Mouse (Mus musculus): ENCODE data around the gene Cltc. TPM values are rescaled to one million over a fixed set of nuclear protein-coding genes. Genes with fewer than 3 reads are reported as not detected.

Gene Cltc
- polyA plus RNA-seq, 1 experiment = 453 TPM

DNA sequence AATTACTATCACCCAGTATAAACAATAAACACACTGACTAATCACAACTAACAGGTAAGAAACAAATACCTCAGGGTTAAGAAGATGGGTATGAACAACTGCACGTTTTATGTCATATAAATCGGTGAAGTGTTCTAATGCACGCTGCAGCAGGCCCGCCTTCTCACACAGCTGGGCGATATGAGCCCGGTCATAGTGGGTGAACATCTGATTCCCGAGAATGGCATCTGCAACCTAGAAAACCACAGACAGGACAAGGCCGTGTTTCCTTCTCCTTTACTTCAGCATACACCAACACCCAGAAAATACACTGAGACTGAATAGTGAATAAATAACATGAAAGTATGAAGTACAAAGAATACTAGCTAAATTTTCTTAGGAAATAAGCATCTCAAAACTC lies 38.0 kb downstream of the Cltc start:
- Histone ChIP-seq H3K4me3 (ENCODE audit: low read depth, low read length) (no peak overlapping the region), H3K9ac (ENCODE audit: low read depth, poor library complexity, severe bottlenecking) (no peak overlapping the region), H3K4me1 (ENCODE audit: control insufficient read depth, insufficient read depth, low read length) (no peaks in the 10 kb centered on the region), H3K27me3 (ENCODE audit: control insufficient read depth, insufficient read depth, low read length, poor library complexity, severe bottlenecking) (no peaks in the 10 kb centered on the region), H3K36me3 (ENCODE audit: control insufficient read depth, insufficient read depth, low read length, poor library complexity, severe bottlenecking) (peaks cover 73% of the 10 kb centered on the region), H3K9me3 (replicated peaks; ENCODE audit: control insufficient read depth, insufficient read depth, low read length, poor library complexity, severe bottlenecking) (no peaks in the 10 kb centered on the region), H3K27ac (ENCODE audit: insufficient read depth, low read length) (no peak overlapping the region)
- no peak for TF ChIP-seq EP300 (IDR thresholded peaks at IDR 0.05; ENCODE audit: insufficient read depth, low read depth, low read length)
- TF ChIP-seq CTCF (IDR thresholded peaks at IDR 0.05; ENCODE audit: low read depth, low read length) = no peak
- TF ChIP-seq POLR2A (IDR thresholded peaks at IDR 0.05; ENCODE audit: insufficient read depth, low read length) = no peak

DNA sequence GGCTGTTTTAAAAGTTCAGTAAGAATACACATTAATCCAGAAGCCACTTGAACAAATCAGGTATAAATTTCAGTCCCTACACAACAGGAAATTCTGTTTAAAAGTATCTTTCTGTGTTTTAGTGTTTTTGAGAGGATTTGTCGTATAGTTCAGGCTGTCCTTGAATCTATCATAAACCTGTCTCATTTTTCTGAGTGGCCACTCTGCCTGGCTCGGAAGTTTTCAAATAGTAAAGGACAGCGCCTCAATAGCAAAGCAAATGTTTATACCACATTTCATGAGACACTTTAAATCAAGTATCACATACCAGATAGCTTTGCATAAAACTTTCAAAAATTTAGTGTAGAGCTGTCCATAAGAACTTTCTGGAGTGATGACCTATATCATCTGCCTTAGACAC lies 39.0 kb downstream of the Cltc start:
- Histone ChIP-seq H3K9ac (ENCODE audit: low read depth, poor library complexity, severe bottlenecking) (no peak overlapping the region), H3K4me3 (ENCODE audit: low read depth, low read length) (no peak overlapping the region), H3K27me3 (ENCODE audit: control insufficient read depth, insufficient read depth, low read length, poor library complexity, severe bottlenecking) (no peaks in the 10 kb centered on the region), H3K4me1 (ENCODE audit: control insufficient read depth, insufficient read depth, low read length) (no peaks in the 10 kb centered on the region), H3K36me3 (ENCODE audit: control insufficient read depth, insufficient read depth, low read length, poor library complexity, severe bottlenecking) (peaks cover 68% of the 10 kb centered on the region), H3K9me3 (replicated peaks; ENCODE audit: control insufficient read depth, insufficient read depth, low read length, poor library complexity, severe bottlenecking) (no peaks in the 10 kb centered on the region), H3K27ac (ENCODE audit: insufficient read depth, low read length) (no peak overlapping the region)
- TF ChIP-seq CTCF (IDR thresholded peaks at IDR 0.05; ENCODE audit: low read depth, low read length) (no peak), POLR2A (IDR thresholded peaks at IDR 0.05; ENCODE audit: insufficient read depth, low read length) (no peak), EP300 (IDR thresholded peaks at IDR 0.05; ENCODE audit: insufficient read depth, low read depth, low read length) (no peak)

DNA sequence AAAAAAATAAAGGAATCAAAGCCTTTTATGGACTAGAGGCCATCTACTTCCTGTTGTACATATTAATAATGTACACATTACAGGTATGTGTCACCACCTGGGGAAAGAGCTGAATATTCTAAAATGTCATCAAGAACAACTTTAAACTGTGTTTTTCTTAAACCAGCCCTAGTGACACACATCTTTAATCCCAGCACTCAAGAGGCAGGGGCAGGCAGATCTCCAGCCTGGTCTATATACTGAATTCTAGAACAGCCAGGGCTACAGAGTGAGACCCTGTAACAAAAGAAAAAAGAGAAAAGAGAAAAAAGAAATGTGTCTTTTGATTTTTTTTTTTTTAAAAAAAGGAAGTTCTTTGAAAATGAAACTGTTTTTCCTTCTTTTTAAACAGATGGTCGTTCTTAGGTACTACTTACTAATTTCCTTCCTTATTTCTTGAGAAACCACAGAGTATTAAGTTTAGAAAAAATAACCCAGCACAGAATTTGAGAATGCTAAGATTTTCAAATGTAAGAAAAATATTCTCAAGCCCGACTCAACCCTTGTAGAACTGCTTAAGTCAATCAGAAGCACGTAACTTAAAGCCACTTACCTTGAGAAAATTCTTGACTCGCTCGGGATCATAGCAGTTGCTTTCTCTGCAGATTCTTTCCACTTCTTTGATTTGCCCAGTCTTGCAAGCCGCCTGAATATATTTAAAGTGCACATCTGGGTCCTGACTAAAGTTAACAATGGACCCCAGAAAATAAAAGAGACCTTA lies 39.9 kb downstream of the Cltc start:
- Histone ChIP-seq H3K9me3 (replicated peaks; ENCODE audit: control insufficient read depth, insufficient read depth, low read length, poor library complexity, severe bottlenecking) (no peaks in the 10 kb centered on the region), H3K27ac (ENCODE audit: insufficient read depth, low read length) (no peak overlapping the region), H3K4me1 (ENCODE audit: control insufficient read depth, insufficient read depth, low read length) (no peaks in the 10 kb centered on the region), H3K27me3 (ENCODE audit: control insufficient read depth, insufficient read depth, low read length, poor library complexity, severe bottlenecking) (no peaks in the 10 kb centered on the region), H3K9ac (ENCODE audit: low read depth, poor library complexity, severe bottlenecking) (no peak overlapping the region), H3K4me3 (ENCODE audit: low read depth, low read length) (no peak overlapping the region), H3K36me3 (ENCODE audit: control insufficient read depth, insufficient read depth, low read length, poor library complexity, severe bottlenecking) (peaks cover 66% of the 10 kb centered on the region)
- TF ChIP-seq POLR2A (IDR thresholded peaks at IDR 0.05; ENCODE audit: insufficient read depth, low read length) (no peak), CTCF (IDR thresholded peaks at IDR 0.05; ENCODE audit: low read depth, low read length) (no peak), EP300 (IDR thresholded peaks at IDR 0.05; ENCODE audit: insufficient read depth, low read depth, low read length) (no peak)

DNA sequence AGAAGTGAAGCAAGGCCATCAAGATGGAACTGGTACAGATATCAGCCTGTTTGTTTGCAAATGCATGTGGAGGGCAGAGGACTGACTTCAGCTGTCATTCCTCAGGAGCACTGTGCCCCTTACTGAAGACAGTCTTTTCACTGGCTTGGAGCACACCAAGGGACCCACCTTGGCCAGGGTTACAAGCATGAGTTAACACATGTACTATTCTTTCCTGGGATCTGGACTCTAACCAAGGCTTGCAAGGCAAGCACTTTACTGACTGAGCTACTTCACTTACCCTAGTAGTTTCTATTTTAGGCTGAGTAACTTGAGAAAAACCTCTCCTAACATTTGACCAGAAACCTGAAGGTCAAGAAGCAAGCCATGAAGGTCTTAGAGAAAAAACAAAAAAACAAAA lies 42.8 kb downstream of the Cltc start:
- Histone ChIP-seq H3K9me3 (replicated peaks; ENCODE audit: control insufficient read depth, insufficient read depth, low read length, poor library complexity, severe bottlenecking) (no peaks in the 10 kb centered on the region), H3K4me3 (ENCODE audit: low read depth, low read length) (no peak overlapping the region), H3K36me3 (ENCODE audit: control insufficient read depth, insufficient read depth, low read length, poor library complexity, severe bottlenecking) (peaks cover 68% of the 10 kb centered on the region), H3K9ac (ENCODE audit: low read depth, poor library complexity, severe bottlenecking) (no peak overlapping the region), H3K27me3 (ENCODE audit: control insufficient read depth, insufficient read depth, low read length, poor library complexity, severe bottlenecking) (no peaks in the 10 kb centered on the region), H3K27ac (ENCODE audit: insufficient read depth, low read length) (no peak overlapping the region), H3K4me1 (ENCODE audit: control insufficient read depth, insufficient read depth, low read length) (no peaks in the 10 kb centered on the region)
- TF ChIP-seq CTCF (IDR thresholded peaks at IDR 0.05; ENCODE audit: low read depth, low read length) (no peak), EP300 (IDR thresholded peaks at IDR 0.05; ENCODE audit: insufficient read depth, low read depth, low read length) (no peak), POLR2A (IDR thresholded peaks at IDR 0.05; ENCODE audit: insufficient read depth, low read length) (no peak)

DNA sequence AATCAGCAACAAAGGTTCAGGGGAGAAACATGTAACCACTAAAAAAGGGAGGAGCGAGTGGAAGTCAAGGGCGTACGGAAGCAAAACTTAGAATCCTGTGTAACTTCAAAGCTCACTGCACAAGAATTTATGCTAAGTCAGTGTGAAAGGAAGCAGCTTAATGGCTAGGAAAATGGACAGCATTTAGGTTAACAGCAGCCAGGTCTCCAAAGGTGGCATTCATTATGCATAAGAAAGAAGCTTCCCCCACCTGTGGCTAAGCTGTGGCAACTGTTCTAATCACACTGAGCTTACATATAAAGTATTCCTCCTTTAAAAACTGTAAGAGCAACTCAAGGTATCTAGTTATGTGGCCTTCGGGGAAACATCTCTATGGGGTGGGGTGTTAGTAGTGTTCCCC lies 56.2 kb downstream of the Cltc start:
- no peaks in the 10 kb centered on the region for H3K4me1 ChIP-seq (ENCODE audit: control insufficient read depth, insufficient read depth, low read length)
- no peak overlapping the region for H3K27ac ChIP-seq (ENCODE audit: insufficient read depth, low read length)
- H3K36me3 ChIP-seq (ENCODE audit: control insufficient read depth, insufficient read depth, low read length, poor library complexity, severe bottlenecking) = peaks cover 86% of the 10 kb centered on the region
- TF ChIP-seq EP300 (IDR thresholded peaks at IDR 0.05; ENCODE audit: insufficient read depth, low read depth, low read length) (no peak), CTCF (IDR thresholded peaks at IDR 0.05; ENCODE audit: low read depth, low read length) (no peak), POLR2A (IDR thresholded peaks at IDR 0.05; ENCODE audit: insufficient read depth, low read length) (no peak)
- no peaks in the 10 kb centered on the region for H3K9me3 ChIP-seq (replicated peaks; ENCODE audit: control insufficient read depth, insufficient read depth, low read length, poor library complexity, severe bottlenecking)
- H3K9ac ChIP-seq (ENCODE audit: low read depth, poor library complexity, severe bottlenecking) = no peak overlapping the region
- no peaks in the 10 kb centered on the region for H3K27me3 ChIP-seq (ENCODE audit: control insufficient read depth, insufficient read depth, low read length, poor library complexity, severe bottlenecking)
- no peak overlapping the region for H3K4me3 ChIP-seq (ENCODE audit: low read depth, low read length)

DNA sequence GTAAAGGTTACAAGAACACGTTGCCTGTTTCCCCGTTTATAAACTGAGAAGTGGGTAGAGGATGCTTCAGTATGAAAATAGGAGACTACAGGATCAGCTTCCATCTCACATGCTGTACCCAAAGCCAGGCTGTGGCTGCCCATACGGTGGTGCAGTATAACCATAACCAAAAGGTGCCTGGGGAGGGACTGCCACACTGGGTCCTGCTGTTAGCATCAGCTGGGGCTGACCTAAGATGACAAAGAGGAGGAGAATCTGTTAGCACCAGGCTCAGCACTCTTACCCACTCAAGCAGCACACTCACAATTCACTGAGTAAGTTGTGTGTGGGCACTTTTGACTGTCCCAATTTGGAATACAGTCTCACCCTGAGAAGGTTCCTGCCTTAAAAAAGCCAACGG lies 61.9 kb downstream of the Cltc start:
- Histone ChIP-seq H3K36me3 (ENCODE audit: control insufficient read depth, insufficient read depth, low read length, poor library complexity, severe bottlenecking) (peaks cover 79% of the 10 kb centered on the region), H3K27ac (ENCODE audit: insufficient read depth, low read length) (no peak overlapping the region), H3K9me3 (replicated peaks; ENCODE audit: control insufficient read depth, insufficient read depth, low read length, poor library complexity, severe bottlenecking) (no peaks in the 10 kb centered on the region)

More for the DNA sequence above, 61.9 kb downstream of the Cltc start:
- H3K27me3 ChIP-seq (ENCODE audit: control insufficient read depth, insufficient read depth, low read length, poor library complexity, severe bottlenecking) = no peaks in the 10 kb centered on the region
- TF ChIP-seq EP300 (IDR thresholded peaks at IDR 0.05; ENCODE audit: insufficient read depth, low read depth, low read length) (no peak), POLR2A (IDR thresholded peaks at IDR 0.05; ENCODE audit: insufficient read depth, low read length) (no peak), CTCF (IDR thresholded peaks at IDR 0.05; ENCODE audit: low read depth, low read length) (no peak)
- H3K9ac ChIP-seq (ENCODE audit: low read depth, poor library complexity, severe bottlenecking) = no peak overlapping the region
- H3K4me1 ChIP-seq (ENCODE audit: control insufficient read depth, insufficient read depth, low read length) = no peaks in the 10 kb centered on the region
- H3K4me3 ChIP-seq (ENCODE audit: low read depth, low read length) = no peak overlapping the region
